Mouse (Mus musculus): ENCODE measurements at regions not wholly inside any gene's neighbourhood (a gene's known extent, or its start where the extent isn't known, plus 50 kb on each side); places are given as distances from the start of the nearest gene placed in this dataset.
A peak's percentile ranks its signal among the peaks of the same experiment; 100 is the strongest.

DNA sequence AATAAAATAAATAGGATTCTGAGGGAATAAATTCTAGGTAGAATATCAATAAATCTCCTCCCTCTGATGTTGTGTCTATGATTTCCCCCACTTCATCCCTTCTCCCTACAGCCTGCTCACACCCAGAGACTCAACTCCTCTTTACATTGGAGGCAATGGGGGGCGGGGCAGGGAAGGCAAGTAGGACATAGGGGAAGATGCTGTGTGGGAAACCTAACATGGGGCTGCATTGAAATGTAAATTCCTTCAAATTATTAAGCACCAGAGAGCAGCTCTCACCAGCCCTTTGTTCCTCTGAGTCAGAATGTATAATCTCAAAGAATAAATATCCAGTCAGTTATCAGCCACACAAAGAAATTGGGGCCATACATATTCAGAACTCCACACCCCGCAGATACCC, 91.6 kb downstream of the Nuf2 start:
- no peak for ATAC-seq (ENCODE audit: low read depth)
- Histone ChIP-seq H3K4me3 (ENCODE audit: low read length) (no peak overlapping the region), H3K27ac (ENCODE audit: low read length) (no peak overlapping the region), H3K9ac (ENCODE audit: low read length) (no peak overlapping the region), H3K4me1 (replicated peaks; ENCODE audit: control insufficient read depth, insufficient read depth, low read length) (no peaks in the 10 kb centered on the region), H3K9me3 (ENCODE audit: control insufficient read depth, low read length) (no peaks in the 10 kb centered on the region), H3K36me3 (ENCODE audit: control insufficient read depth, insufficient read depth, low read length) (no peaks in the 10 kb centered on the region), H3K4me2 (ENCODE audit: low read depth, low read length) (no peak overlapping the region), H3K27me3 (ENCODE audit: control insufficient read depth, insufficient read depth, low read depth, low read length) (no peaks in the 10 kb centered on the region)
- 84% methylated on average over 2 of the region's 2 CpGs for WGBS

DNA sequence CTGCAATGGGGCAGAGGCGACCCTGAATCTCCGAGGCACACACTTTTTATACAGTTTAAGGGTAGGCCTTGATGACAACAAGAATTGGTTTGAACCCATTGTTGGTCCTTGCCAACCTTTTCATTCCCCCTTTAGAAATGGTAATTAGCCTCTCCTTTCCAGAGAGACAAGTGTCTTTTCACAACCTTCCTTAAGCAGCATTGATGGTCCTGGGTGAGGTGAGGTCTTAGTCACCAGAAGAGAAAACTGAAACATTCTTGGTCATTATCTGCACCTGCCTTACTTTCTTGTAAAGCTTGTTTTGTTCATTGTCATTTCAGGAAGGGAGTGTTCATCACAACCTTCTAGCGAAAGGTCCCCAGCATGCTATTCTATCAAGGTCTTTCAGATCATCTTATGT, 93.3 kb downstream of the Nuf2 start:
- H3K36me3 ChIP-seq (ENCODE audit: control insufficient read depth, insufficient read depth, low read length) = no peaks in the 10 kb centered on the region
- no peaks in the 10 kb centered on the region for H3K9me3 ChIP-seq (ENCODE audit: control insufficient read depth, low read length)
- no peak overlapping the region for H3K4me2 ChIP-seq (ENCODE audit: low read depth, low read length)
- WGBS = 90% methylated on average over 3 of the region's 3 CpGs
- no peak overlapping the region for H3K27ac ChIP-seq (ENCODE audit: low read length)
- H3K4me1 ChIP-seq (replicated peaks; ENCODE audit: control insufficient read depth, insufficient read depth, low read length) = no peaks in the 10 kb centered on the region
- no peak overlapping the region for H3K9ac ChIP-seq (ENCODE audit: low read length)
- no peak for ATAC-seq (ENCODE audit: low read depth)
- H3K27me3 ChIP-seq (ENCODE audit: control insufficient read depth, insufficient read depth, low read depth, low read length) = no peaks in the 10 kb centered on the region
- no peak overlapping the region for H3K4me3 ChIP-seq (ENCODE audit: low read length)

DNA sequence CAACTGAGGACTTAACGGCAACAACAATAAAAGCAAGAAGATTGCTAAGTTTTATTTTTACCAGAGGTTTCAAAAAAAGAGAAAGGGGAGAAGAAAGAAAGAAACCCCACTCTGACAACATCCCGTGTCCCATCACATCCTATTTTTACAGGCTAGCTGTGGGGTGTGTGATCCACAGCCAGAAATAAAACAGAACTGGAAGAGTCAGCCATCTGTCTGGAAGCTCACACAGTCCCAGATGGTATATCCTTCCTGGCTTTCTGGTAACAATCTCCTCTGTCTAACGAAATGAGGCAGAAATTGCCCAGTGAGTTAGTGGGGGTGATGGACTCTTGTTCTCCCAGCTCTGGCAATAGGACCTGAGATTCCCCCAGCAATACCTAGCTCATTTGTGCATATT, 108.9 kb downstream of the Nuf2 start:
- WGBS = 59% methylated on average over 3 of the region's 3 CpGs
- no peak for ATAC-seq (ENCODE audit: low read depth)
- H3K36me3 ChIP-seq (ENCODE audit: control insufficient read depth, insufficient read depth, low read length) = no peaks in the 10 kb centered on the region
- no peaks in the 10 kb centered on the region for H3K9me3 ChIP-seq (ENCODE audit: control insufficient read depth, low read length)
- H3K4me3 ChIP-seq (ENCODE audit: low read length) = no peak overlapping the region
- no peak overlapping the region for H3K27ac ChIP-seq (ENCODE audit: low read length)
- no peaks in the 10 kb centered on the region for H3K4me1 ChIP-seq (replicated peaks; ENCODE audit: control insufficient read depth, insufficient read depth, low read length)
- H3K4me2 ChIP-seq (ENCODE audit: low read depth, low read length) = no peak overlapping the region
- H3K27me3 ChIP-seq (ENCODE audit: control insufficient read depth, insufficient read depth, low read depth, low read length) = no peaks in the 10 kb centered on the region
- no peak overlapping the region for H3K9ac ChIP-seq (ENCODE audit: low read length)

DNA sequence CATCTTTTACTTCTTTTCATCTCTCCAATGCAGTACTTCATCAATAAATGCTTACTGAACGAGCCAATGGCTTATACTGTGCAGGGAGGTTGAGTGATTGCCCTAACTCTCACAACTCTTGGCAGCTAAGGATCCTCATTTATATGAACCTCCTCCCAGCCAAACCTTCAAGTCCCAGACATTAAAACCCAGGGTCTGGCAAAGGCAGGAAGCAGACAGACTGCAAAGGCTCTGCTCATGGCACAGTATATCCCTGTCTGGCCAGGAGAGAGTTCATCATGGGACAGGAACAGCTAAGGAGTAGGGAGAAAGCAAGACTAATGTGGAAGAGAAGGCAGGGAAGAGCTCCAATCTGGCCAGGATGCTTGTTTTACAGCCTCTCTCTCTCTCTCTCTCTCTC, 109.6 kb downstream of the Nuf2 start:
- WGBS = 13% methylated on average over 1 of the region's 1 CpGs
- no peak for ATAC-seq (ENCODE audit: low read depth)
- Histone ChIP-seq H3K4me1 (replicated peaks; ENCODE audit: control insufficient read depth, insufficient read depth, low read length) (no peaks in the 10 kb centered on the region), H3K9ac (ENCODE audit: low read length) (no peak overlapping the region), H3K27ac (ENCODE audit: low read length) (no peak overlapping the region), H3K4me2 (ENCODE audit: low read depth, low read length) (no peak overlapping the region), H3K27me3 (ENCODE audit: control insufficient read depth, insufficient read depth, low read depth, low read length) (no peaks in the 10 kb centered on the region), H3K36me3 (ENCODE audit: control insufficient read depth, insufficient read depth, low read length) (no peaks in the 10 kb centered on the region), H3K4me3 (ENCODE audit: low read length) (no peak overlapping the region), H3K9me3 (ENCODE audit: control insufficient read depth, low read length) (no peaks in the 10 kb centered on the region)

DNA sequence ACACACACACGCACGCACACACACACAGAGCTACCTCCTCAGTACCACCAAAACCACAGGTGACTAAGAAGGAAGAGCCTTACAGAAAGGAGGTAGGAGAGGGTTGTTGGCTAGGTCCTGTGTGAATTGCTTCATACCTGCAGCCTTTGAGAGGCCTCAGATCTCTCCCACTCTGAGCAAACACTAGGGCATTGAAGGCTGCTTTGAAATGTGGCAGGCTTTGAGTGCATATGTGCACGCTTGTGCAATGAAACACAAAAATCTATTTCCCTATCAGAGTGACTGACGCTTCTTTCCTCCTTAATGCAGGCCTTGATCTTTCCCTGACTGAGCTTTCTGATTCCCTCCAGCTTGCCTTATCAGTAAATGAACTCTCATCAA, 112.6 kb downstream of the Nuf2 start:
- Histone ChIP-seq H3K36me3 (ENCODE audit: control insufficient read depth, insufficient read depth, low read length) (no peaks in the 10 kb centered on the region), H3K4me3 (ENCODE audit: low read length) (no peak overlapping the region), H3K9ac (ENCODE audit: low read length) (no peak overlapping the region), H3K27me3 (ENCODE audit: control insufficient read depth, insufficient read depth, low read depth, low read length) (no peaks in the 10 kb centered on the region), H3K27ac (ENCODE audit: low read length) (no peak overlapping the region), H3K4me2 (ENCODE audit: low read depth, low read length) (no peak overlapping the region), H3K4me1 (replicated peaks; ENCODE audit: control insufficient read depth, insufficient read depth, low read length) (no peaks in the 10 kb centered on the region), H3K9me3 (ENCODE audit: control insufficient read depth, low read length) (no peaks in the 10 kb centered on the region)
- WGBS = 59% methylated on average over 4 of the region's 4 CpGs
- peak; percentile 85 for ATAC-seq (ENCODE audit: low read depth)

DNA sequence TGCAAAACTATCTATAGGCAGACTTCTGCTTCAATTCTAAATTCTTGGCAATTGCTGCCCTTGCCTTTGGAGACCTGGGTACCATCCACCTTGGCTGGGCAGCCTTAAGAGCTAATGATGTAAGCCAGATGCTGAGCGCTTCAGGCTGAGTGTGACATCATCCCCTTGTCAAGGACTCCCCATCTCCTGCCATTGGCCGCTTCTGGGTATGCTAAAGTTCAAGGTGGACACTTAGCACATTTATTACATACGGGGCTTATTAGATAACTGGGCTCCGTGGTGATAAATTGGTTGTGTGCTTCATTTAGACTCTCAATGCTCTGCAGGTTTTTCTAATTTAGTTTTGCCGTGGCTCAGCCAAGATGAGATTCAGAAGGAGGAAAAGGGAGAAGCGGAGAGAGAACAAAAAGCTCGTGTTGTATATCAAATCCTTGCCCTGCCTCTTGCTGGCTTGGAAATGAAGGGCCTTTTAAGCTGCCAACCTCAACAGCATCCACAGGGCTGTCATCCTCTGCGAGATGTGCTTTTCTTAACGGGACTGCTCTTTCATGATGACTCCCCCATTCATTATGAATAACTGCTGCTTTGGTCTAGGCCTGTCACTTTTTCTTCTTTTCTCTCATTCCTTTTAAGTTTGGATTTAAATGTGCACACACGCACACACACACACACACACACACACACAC, 113.1 kb downstream of the Nuf2 start:
- Histone ChIP-seq H3K4me2 (ENCODE audit: low read depth, low read length) (no peak overlapping the region), H3K27ac (ENCODE audit: low read length) (no peak overlapping the region), H3K27me3 (ENCODE audit: control insufficient read depth, insufficient read depth, low read depth, low read length) (no peaks in the 10 kb centered on the region), H3K9ac (ENCODE audit: low read length) (no peak overlapping the region), H3K4me3 (ENCODE audit: low read length) (no peak overlapping the region), H3K9me3 (ENCODE audit: control insufficient read depth, low read length) (no peaks in the 10 kb centered on the region), H3K4me1 (replicated peaks; ENCODE audit: control insufficient read depth, insufficient read depth, low read length) (no peaks in the 10 kb centered on the region), H3K36me3 (ENCODE audit: control insufficient read depth, insufficient read depth, low read length) (no peaks in the 10 kb centered on the region)
- ATAC-seq (ENCODE audit: low read depth) = no peak
- 64% methylated on average over 10 of the region's 10 CpGs for WGBS

DNA sequence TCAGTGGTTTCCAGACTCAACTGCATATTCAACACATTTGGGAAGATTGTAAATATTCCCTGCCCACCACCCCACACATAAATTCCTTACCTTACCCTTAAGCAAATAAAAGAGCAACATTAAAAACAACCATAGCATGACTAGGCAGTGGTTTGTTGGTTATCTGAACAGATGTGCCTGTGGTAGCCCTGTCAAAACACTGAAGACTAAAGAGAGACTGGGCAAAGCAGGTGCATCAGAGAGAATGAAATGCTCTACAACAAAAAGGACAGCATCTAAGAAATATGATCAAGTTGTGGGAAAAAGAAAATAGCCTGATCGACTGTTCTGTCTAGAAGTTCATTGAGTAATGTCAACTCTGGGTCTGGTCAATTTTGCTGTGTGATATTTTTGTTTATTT, 114.6 kb downstream of the Nuf2 start:
- Histone ChIP-seq H3K4me3 (ENCODE audit: low read length) (no peak overlapping the region), H3K36me3 (ENCODE audit: control insufficient read depth, insufficient read depth, low read length) (no peaks in the 10 kb centered on the region), H3K27me3 (ENCODE audit: control insufficient read depth, insufficient read depth, low read depth, low read length) (no peaks in the 10 kb centered on the region), H3K9ac (ENCODE audit: low read length) (no peak overlapping the region), H3K4me1 (replicated peaks; ENCODE audit: control insufficient read depth, insufficient read depth, low read length) (no peaks in the 10 kb centered on the region), H3K27ac (ENCODE audit: low read length) (no peak overlapping the region), H3K9me3 (ENCODE audit: control insufficient read depth, low read length) (no peaks in the 10 kb centered on the region), H3K4me2 (ENCODE audit: low read depth, low read length) (no peak overlapping the region)
- ATAC-seq (ENCODE audit: low read depth) = no peak
- WGBS = 88% methylated on average over 1 of the region's 1 CpGs

DNA sequence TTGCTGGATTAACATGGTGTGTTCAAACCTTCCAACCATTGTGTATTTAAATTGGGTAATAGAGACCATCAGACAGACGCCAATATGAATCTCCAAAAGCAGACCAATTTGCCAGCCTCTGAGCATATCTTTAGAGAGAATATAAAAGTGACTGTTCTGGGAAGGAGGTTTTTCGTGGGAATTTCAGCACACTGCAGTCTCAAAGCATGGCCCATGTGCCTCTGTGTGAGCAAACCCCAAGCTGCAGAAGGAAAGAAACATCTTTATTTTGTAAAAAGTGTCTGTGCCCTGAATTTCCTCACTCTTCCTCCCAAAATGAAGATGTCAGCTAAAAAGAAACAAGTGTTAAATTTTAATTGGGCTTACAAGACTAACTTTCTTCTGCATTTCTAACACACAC, 123.1 kb downstream of the Nuf2 start:
- no peaks in the 10 kb centered on the region for H3K27me3 ChIP-seq (ENCODE audit: control insufficient read depth, insufficient read depth, low read depth, low read length)
- no peak for ATAC-seq (ENCODE audit: low read depth)
- no peak overlapping the region for H3K27ac ChIP-seq (ENCODE audit: low read length)
- H3K4me3 ChIP-seq (ENCODE audit: low read length) = no peak overlapping the region
- no peaks in the 10 kb centered on the region for H3K9me3 ChIP-seq (ENCODE audit: control insufficient read depth, low read length)
- no peak overlapping the region for H3K4me2 ChIP-seq (ENCODE audit: low read depth, low read length)
- WGBS = 69% methylated on average over 2 of the region's 2 CpGs
- H3K9ac ChIP-seq (ENCODE audit: low read length) = no peak overlapping the region
- no peaks in the 10 kb centered on the region for H3K36me3 ChIP-seq (ENCODE audit: control insufficient read depth, insufficient read depth, low read length)
- no peaks in the 10 kb centered on the region for H3K4me1 ChIP-seq (replicated peaks; ENCODE audit: control insufficient read depth, insufficient read depth, low read length)

DNA sequence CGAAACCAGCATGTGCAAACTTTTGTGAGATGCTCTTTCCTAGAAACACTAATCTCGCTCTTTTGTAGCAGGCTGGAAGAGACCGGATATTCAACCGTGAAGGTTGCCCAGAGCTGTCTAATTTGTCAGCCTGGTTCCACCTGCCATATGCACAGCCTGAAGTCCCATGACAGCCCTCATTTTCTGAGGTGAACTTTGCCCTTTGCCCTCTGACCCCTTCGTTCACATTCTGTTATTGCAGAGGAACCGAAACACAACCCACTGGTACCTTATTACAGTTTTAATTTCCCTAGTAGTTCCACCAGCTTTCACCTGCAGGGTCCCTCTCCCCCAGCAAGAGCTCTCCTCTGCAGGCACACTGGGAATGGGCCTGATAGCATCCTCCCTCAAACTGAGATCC, 130.4 kb downstream of the Nuf2 start:
- Histone ChIP-seq H3K4me1 (replicated peaks; ENCODE audit: control insufficient read depth, insufficient read depth, low read length) (no peaks in the 10 kb centered on the region), H3K4me3 (ENCODE audit: low read length) (no peak overlapping the region), H3K4me2 (ENCODE audit: low read depth, low read length) (no peak overlapping the region), H3K27ac (ENCODE audit: low read length) (no peak overlapping the region), H3K36me3 (ENCODE audit: control insufficient read depth, insufficient read depth, low read length) (no peaks in the 10 kb centered on the region), H3K27me3 (ENCODE audit: control insufficient read depth, insufficient read depth, low read depth, low read length) (no peaks in the 10 kb centered on the region), H3K9ac (ENCODE audit: low read length) (no peak overlapping the region), H3K9me3 (ENCODE audit: control insufficient read depth, low read length) (no peaks in the 10 kb centered on the region)
- no peak for ATAC-seq (ENCODE audit: low read depth)
- 65% methylated on average over 6 of the region's 6 CpGs for WGBS

DNA sequence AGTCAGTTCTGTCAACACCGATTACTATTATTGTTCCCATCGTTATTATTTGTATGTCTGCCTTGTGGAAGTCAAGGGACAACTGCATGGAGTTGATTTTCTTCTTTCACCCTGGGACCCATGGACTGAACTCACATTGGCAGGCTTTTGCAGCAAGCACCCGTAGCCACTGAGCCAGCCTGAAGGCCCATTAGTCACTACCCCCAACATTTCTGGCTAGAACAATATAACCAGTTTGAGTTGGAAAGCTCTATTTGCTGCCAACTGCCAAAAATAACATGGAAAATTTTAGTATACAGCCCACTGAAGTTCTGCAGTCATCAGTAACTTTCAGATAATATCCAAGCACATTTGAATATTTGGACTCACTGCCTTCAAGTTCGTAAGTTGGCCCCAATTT, 133.9 kb downstream of the Nuf2 start:
- 76% methylated on average over 4 of the region's 4 CpGs for WGBS
- no peak overlapping the region for H3K4me2 ChIP-seq (ENCODE audit: low read depth, low read length)
- H3K4me1 ChIP-seq (replicated peaks; ENCODE audit: control insufficient read depth, insufficient read depth, low read length) = no peaks in the 10 kb centered on the region
- ATAC-seq (ENCODE audit: low read depth) = no peak
- no peak overlapping the region for H3K9ac ChIP-seq (ENCODE audit: low read length)
- no peaks in the 10 kb centered on the region for H3K27me3 ChIP-seq (ENCODE audit: control insufficient read depth, insufficient read depth, low read depth, low read length)
- no peak overlapping the region for H3K4me3 ChIP-seq (ENCODE audit: low read length)
- H3K36me3 ChIP-seq (ENCODE audit: control insufficient read depth, insufficient read depth, low read length) = no peaks in the 10 kb centered on the region
- no peak overlapping the region for H3K27ac ChIP-seq (ENCODE audit: low read length)
- H3K9me3 ChIP-seq (ENCODE audit: control insufficient read depth, low read length) = no peaks in the 10 kb centered on the region

Measured in lung, embryonic 16.5 days (tissue).